Mouse (Mus musculus): Measurements from ENCODE around the gene Dclk1. TPM values are rescaled to one million over a fixed set of nuclear protein-coding genes. Genes with fewer than 3 reads are reported as not detected.

Dclk1 gene
- polyA plus RNA-seq, 1 experiment from 2014 or later, result 24.5 TPM

- Histone ChIP-seq H3K36me3 (ENCODE audit: control insufficient read depth, insufficient read depth, low read length) (no peaks in the 10 kb centered on the region), H3K4me1 (ENCODE audit: control insufficient read depth, insufficient read depth, low read length) (peaks cover 13% of the 10 kb centered on the region; the same call in 1 of the 2 replicates), H3K4me3 (ENCODE audit: low read length) (no peak overlapping the region), H3K27me3 (ENCODE audit: control insufficient read depth, insufficient read depth, low read length) (0 out of 2 replicates have a peak, but pooled peaks cover 3% of the 10 kb centered on the region), H3K9ac (ENCODE audit: low read depth, low read length) (no peak overlapping the region), H3K9me3 (ENCODE audit: control insufficient read depth, low read length) (no peaks in the 10 kb centered on the region), H3K27ac (ENCODE audit: low read depth, low read length) (no peak overlapping the region), H3K4me2 (replicated peaks; ENCODE audit: low read depth, low read length) (no peak overlapping the region)
- no peak for ATAC-seq (ENCODE audit: low FRiP score, low TSS enrichment)
- 88% methylated on average over 12 of the region's 12 CpGs for WGBS
These were observed 4.6 kb downstream of the Dclk1 start for GRCm38 (mm10) chr3:55246618-55247272.

DNA sequence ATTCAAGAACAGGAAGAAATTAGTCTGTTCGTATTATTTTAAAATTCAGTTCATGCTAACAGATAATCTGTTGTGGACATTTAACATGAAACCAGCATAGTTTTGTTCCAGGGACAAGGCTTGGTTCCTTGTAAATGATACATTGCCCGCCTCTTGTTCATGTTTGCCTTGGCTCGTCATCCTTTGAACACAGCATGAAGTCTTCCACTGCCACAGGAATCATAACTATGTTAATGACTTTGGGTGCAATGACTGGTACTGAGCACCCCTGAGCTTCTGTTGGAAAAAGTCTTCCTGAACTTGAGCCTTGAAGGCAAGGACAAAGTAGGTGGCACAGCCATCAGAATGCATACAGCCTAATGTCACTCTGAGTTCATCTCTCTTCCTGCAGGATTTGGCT lies 5.9 kb downstream of the Dclk1 start:
- H3K36me3 ChIP-seq (ENCODE audit: control insufficient read depth, insufficient read depth, low read length), result no peaks in the 10 kb centered on the region
- WGBS, result 86% methylated on average over 3 of the region's 3 CpGs
- no peak for ATAC-seq (ENCODE audit: low FRiP score, low TSS enrichment)

DNA sequence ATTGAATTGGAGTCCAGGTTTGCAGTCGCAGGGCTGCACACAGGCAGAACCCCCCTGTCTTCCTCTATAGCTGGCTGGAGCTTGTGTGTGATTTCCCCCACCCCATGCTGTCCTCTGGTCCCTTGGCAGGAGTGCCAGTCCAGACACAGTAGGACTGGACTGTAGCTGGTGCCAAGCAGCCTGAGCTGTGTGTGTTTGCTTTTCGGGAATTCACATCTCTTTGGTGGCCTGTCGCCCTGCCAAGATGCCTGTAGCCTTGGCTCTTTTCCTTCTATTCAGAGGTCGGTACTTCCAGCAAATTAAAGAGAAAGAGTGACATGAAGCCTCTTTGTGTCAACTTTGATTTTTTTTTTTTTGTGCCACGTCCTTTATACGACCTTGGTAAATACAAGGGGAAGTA lies 6.3 kb downstream of the Dclk1 start:
- no peak for ATAC-seq (ENCODE audit: low FRiP score, low TSS enrichment)
- Histone ChIP-seq H3K27me3 (ENCODE audit: control insufficient read depth, insufficient read depth, low read length) (0 out of 2 replicates have a peak, but pooled peaks cover 3% of the 10 kb centered on the region), H3K9ac (ENCODE audit: low read depth, low read length) (no peak overlapping the region), H3K36me3 (ENCODE audit: control insufficient read depth, insufficient read depth, low read length) (no peaks in the 10 kb centered on the region), H3K4me1 (ENCODE audit: control insufficient read depth, insufficient read depth, low read length) (no peaks in the 10 kb centered on the region), H3K27ac (ENCODE audit: low read depth, low read length) (no peak overlapping the region), H3K4me2 (replicated peaks; ENCODE audit: low read depth, low read length) (no peak overlapping the region), H3K4me3 (ENCODE audit: low read length) (no peak overlapping the region), H3K9me3 (ENCODE audit: control insufficient read depth, low read length) (no peaks in the 10 kb centered on the region)
- 83% methylated on average over 6 of the region's 6 CpGs for WGBS

More for the DNA sequence above, 5.9 kb downstream of the Dclk1 start:
- H3K9me3 ChIP-seq (ENCODE audit: control insufficient read depth, low read length), result no peaks in the 10 kb centered on the region
- 0 out of 2 replicates have a peak, but pooled peaks cover 5% of the 10 kb centered on the region for H3K4me1 ChIP-seq (ENCODE audit: control insufficient read depth, insufficient read depth, low read length)
- H3K9ac ChIP-seq (ENCODE audit: low read depth, low read length), result no peak overlapping the region
- no peak overlapping the region for H3K27ac ChIP-seq (ENCODE audit: low read depth, low read length)
- 0 out of 2 replicates have a peak, but pooled peaks cover 3% of the 10 kb centered on the region for H3K27me3 ChIP-seq (ENCODE audit: control insufficient read depth, insufficient read depth, low read length)
- no peak overlapping the region for H3K4me3 ChIP-seq (ENCODE audit: low read length)
- H3K4me2 ChIP-seq (replicated peaks; ENCODE audit: low read depth, low read length), result no peak overlapping the region

DNA sequence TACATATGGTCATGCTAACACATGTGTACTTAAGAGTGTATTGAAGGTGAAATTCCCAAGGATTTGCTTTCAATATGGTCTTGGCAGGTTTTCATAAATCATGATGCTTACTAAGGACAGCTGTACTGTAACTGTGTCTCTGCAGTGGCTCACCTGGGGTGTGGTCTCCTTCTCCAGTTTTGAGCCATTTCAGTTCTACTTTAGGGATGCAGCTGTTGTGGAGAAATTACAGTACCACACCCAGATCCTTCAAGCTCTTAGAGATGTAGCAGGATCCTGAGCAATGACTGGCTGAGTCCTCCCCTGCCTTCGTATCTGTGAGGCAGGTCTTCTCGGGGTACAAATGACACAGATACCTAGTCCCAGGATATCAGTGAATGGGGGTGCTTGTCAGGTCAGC lies 8.5 kb downstream of the Dclk1 start:
- Histone ChIP-seq H3K27ac (ENCODE audit: low read depth, low read length) (no peak overlapping the region), H3K4me1 (ENCODE audit: control insufficient read depth, insufficient read depth, low read length) (no peaks in the 10 kb centered on the region), H3K4me2 (replicated peaks; ENCODE audit: low read depth, low read length) (no peak overlapping the region), H3K36me3 (ENCODE audit: control insufficient read depth, insufficient read depth, low read length) (no peaks in the 10 kb centered on the region), H3K9ac (ENCODE audit: low read depth, low read length) (no peak overlapping the region), H3K27me3 (ENCODE audit: control insufficient read depth, insufficient read depth, low read length) (no peaks in the 10 kb centered on the region), H3K4me3 (ENCODE audit: low read length) (no peak overlapping the region), H3K9me3 (ENCODE audit: control insufficient read depth, low read length) (no peaks in the 10 kb centered on the region)
- WGBS, result 84% methylated on average over 2 of the region's 2 CpGs
- ATAC-seq (ENCODE audit: low FRiP score, low TSS enrichment), result no peak

DNA sequence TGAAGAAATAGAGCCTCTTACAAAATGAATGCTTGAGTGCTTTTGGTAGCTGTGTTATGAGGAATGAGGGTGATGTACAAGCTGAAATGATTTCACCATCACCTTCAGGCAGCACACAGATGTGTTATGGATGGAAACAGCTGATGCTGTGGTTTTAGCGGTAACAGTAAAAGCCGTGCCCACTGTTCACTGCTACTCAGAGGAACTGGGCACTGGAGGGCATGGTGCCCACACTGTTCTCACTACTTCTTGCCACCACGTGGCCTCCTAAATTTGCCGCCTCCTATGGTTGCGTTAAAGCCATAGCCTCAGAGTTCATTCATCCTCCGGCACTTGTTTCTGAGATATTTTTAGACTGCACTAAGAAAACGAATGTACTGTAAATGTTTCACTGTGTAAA lies 18.0 kb downstream of the Dclk1 start:
- no peak for ATAC-seq (ENCODE audit: low FRiP score, low TSS enrichment)
- Histone ChIP-seq H3K27me3 (ENCODE audit: control insufficient read depth, insufficient read depth, low read length) (no peaks in the 10 kb centered on the region), H3K4me1 (ENCODE audit: control insufficient read depth, insufficient read depth, low read length) (no peaks in the 10 kb centered on the region), H3K4me3 (ENCODE audit: low read length) (no peak overlapping the region), H3K4me2 (replicated peaks; ENCODE audit: low read depth, low read length) (no peak overlapping the region), H3K27ac (ENCODE audit: low read depth, low read length) (no peak overlapping the region), H3K36me3 (ENCODE audit: control insufficient read depth, insufficient read depth, low read length) (no peaks in the 10 kb centered on the region), H3K9ac (ENCODE audit: low read depth, low read length) (no peak overlapping the region), H3K9me3 (ENCODE audit: control insufficient read depth, low read length) (no peaks in the 10 kb centered on the region)
- WGBS, result 83% methylated on average over 7 of the region's 7 CpGs

DNA sequence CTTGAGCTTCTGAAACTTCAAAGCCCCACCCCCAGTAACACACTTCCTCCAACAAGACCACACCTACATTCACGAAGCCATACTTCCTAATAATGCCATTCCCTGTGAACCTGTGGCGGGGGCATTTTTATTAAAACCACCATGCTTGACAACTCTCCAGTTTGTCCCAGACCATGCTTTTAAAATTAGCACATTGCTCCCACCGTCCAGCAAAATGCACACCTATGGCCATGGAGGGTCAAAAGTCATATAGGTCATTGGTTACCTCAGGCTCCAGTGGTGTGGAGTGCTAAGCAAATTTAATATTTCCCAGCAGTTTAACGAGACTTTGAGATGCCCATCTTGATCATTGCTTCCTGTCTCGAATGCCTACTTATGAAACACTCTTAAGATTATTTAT lies 23.9 kb downstream of the Dclk1 start:
- ATAC-seq (ENCODE audit: low FRiP score, low TSS enrichment), result no peak
- H3K4me2 ChIP-seq (replicated peaks; ENCODE audit: low read depth, low read length), result no peak overlapping the region

GRCm38 (mm10) chr3:55269802-55270201 lies 27.6 kb downstream of the Dclk1 start:
- 88% methylated on average over 4 of the region's 4 CpGs for WGBS
- Histone ChIP-seq H3K4me1 (ENCODE audit: control insufficient read depth, insufficient read depth, low read length) (no peaks in the 10 kb centered on the region), H3K4me3 (ENCODE audit: low read length) (no peak overlapping the region), H3K27ac (ENCODE audit: low read depth, low read length) (no peak overlapping the region), H3K9ac (ENCODE audit: low read depth, low read length) (no peak overlapping the region), H3K27me3 (ENCODE audit: control insufficient read depth, insufficient read depth, low read length) (no peaks in the 10 kb centered on the region), H3K9me3 (ENCODE audit: control insufficient read depth, low read length) (no peaks in the 10 kb centered on the region), H3K4me2 (replicated peaks; ENCODE audit: low read depth, low read length) (no peak overlapping the region), H3K36me3 (ENCODE audit: control insufficient read depth, insufficient read depth, low read length) (no peaks in the 10 kb centered on the region)
- ATAC-seq (ENCODE audit: low FRiP score, low TSS enrichment), result no peak

More for the DNA sequence above, 23.9 kb downstream of the Dclk1 start:
- Histone ChIP-seq H3K4me3 (ENCODE audit: low read length) (no peak overlapping the region), H3K9ac (ENCODE audit: low read depth, low read length) (no peak overlapping the region), H3K4me1 (ENCODE audit: control insufficient read depth, insufficient read depth, low read length) (no peaks in the 10 kb centered on the region), H3K36me3 (ENCODE audit: control insufficient read depth, insufficient read depth, low read length) (no peaks in the 10 kb centered on the region), H3K27ac (ENCODE audit: low read depth, low read length) (no peak overlapping the region), H3K9me3 (ENCODE audit: control insufficient read depth, low read length) (no peaks in the 10 kb centered on the region), H3K27me3 (ENCODE audit: control insufficient read depth, insufficient read depth, low read length) (no peaks in the 10 kb centered on the region)
- 87% methylated on average over 5 of the region's 5 CpGs for WGBS

DNA sequence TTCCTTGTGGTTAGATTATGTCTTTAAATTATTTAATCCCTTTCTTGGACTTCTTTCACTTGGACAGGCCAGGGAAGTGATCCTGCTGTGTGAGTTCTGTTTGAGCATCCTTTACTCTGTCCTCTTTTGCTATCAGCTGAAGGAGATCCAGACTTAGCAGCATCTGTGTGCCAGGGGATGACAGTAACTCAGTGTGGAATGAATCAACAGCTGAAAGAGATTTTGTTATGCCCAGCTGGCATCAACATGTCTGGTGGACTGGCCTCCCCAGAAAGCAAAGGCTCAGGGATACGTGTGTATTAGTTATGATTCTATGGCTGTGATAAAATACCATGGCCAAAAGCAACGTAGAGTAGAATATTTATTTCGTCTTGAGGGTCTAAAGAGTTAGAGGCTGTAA lies 28.2 kb downstream of the Dclk1 start:
- Histone ChIP-seq H3K27ac (ENCODE audit: low read depth, low read length) (no peak overlapping the region), H3K4me3 (ENCODE audit: low read length) (no peak overlapping the region), H3K36me3 (ENCODE audit: control insufficient read depth, insufficient read depth, low read length) (no peaks in the 10 kb centered on the region), H3K9ac (ENCODE audit: low read depth, low read length) (no peak overlapping the region), H3K9me3 (ENCODE audit: control insufficient read depth, low read length) (no peaks in the 10 kb centered on the region), H3K27me3 (ENCODE audit: control insufficient read depth, insufficient read depth, low read length) (no peaks in the 10 kb centered on the region), H3K4me2 (replicated peaks; ENCODE audit: low read depth, low read length) (no peak overlapping the region), H3K4me1 (ENCODE audit: control insufficient read depth, insufficient read depth, low read length) (no peaks in the 10 kb centered on the region)
- 88% methylated on average over 3 of the region's 3 CpGs for WGBS
- ATAC-seq (ENCODE audit: low FRiP score, low TSS enrichment), result no peak

DNA sequence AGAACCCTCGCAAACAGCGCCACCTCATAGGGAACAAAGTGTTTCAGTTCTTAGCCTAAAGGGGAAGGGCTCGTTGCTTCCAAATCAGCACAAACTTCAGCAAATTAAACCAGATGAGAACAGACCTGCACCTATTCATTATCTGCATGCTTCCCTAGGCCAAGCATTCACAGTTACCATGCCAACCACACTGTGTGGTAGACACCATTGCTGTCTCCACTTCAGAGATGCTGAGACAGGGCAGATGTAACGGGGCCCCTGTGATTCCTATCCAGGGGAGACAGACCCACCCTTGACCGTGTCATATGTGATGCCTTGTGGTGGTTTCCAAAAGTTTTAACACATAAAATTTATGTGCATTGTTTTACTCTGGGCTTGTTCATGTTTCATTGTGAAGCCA lies 28.8 kb downstream of the Dclk1 start:
- Histone ChIP-seq H3K27me3 (ENCODE audit: control insufficient read depth, insufficient read depth, low read length) (no peaks in the 10 kb centered on the region), H3K9me3 (ENCODE audit: control insufficient read depth, low read length) (no peaks in the 10 kb centered on the region), H3K4me2 (replicated peaks; ENCODE audit: low read depth, low read length) (no peak overlapping the region), H3K4me3 (ENCODE audit: low read length) (no peak overlapping the region), H3K27ac (ENCODE audit: low read depth, low read length) (no peak overlapping the region), H3K9ac (ENCODE audit: low read depth, low read length) (no peak overlapping the region), H3K4me1 (ENCODE audit: control insufficient read depth, insufficient read depth, low read length) (no peaks in the 10 kb centered on the region), H3K36me3 (ENCODE audit: control insufficient read depth, insufficient read depth, low read length) (no peaks in the 10 kb centered on the region)
- ATAC-seq (ENCODE audit: low FRiP score, low TSS enrichment), result no peak
- 74% methylated on average over 5 of the region's 5 CpGs for WGBS
